Mouse (Mus musculus): ENCODE measurements around the gene Ddx17. TPM values are rescaled to one million over a fixed set of nuclear protein-coding genes. Genes with fewer than 3 reads are reported as not detected.

Gene Ddx17
- polyA plus RNA-seq, 1 experiment from 2014 or later, result 38.6 TPM

DNA sequence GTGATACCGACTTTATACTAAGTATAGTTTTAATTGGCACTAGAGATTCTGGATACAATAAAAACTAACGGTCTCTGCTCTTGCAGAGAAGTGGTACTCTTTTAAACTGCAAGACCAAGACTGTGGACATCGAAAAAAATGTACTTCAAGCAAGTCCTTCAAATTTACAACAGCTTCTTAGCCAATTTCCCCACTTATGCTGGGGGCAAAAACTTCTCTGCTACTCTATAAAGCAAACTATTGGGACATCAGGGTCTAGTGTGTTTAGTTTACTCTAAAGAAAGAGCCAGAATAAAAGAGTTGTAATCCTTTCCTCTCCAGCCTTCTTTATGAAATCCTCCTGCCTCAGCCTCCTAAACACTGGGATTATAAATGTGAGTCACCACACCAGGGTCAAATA, 2.6 kb downstream of the Ddx17 start:
- 91% methylated on average over 3 of the region's 3 CpGs for WGBS
- no peak for TF ChIP-seq CTCF (IDR thresholded peaks at IDR 0.05; ENCODE audit: low read depth)
- Histone ChIP-seq H3K9ac (ENCODE audit: low read depth, low read length) (no peak overlapping the region), H3K9me3 (replicated peaks; ENCODE audit: low read length) (no peaks in the 10 kb centered on the region), H3K4me2 (ENCODE audit: low read length) (peak overlapping the region; percentile 67; the same call in 1 of the 2 replicates), H3K36me3 (ENCODE audit: insufficient read depth, low read length) (peaks cover 36% of the 10 kb centered on the region), H3K4me3 (replicated peaks; ENCODE audit: low read depth, low read length) (no peak overlapping the region), H3K27me3 (ENCODE audit: insufficient read depth, low read length) (no peaks in the 10 kb centered on the region), H3K4me1 (replicated peaks; ENCODE audit: insufficient read depth, low read length) (no peaks in the 10 kb centered on the region; the same call in 1 of the 2 replicates), H3K27ac (no peak overlapping the region)
- DNase-seq (ENCODE audit: low spot score), result no peak
- ATAC-seq (replicated peaks; ENCODE audit: low FRiP score, low read depth), result no peak

GRCm38 (mm10) chr15:79533796-79534195, 12.7 kb downstream of the Ddx17 start:
- H3K4me2 ChIP-seq (ENCODE audit: low read length), result no peak overlapping the region
- H3K9ac ChIP-seq (ENCODE audit: low read depth, low read length), result no peak overlapping the region
- H3K4me3 ChIP-seq (replicated peaks; ENCODE audit: low read depth, low read length), result no peak overlapping the region
- ATAC-seq (replicated peaks; ENCODE audit: low FRiP score, low read depth) (no peak), DNase-seq (ENCODE audit: low spot score) (no peak)
- no peaks in the 10 kb centered on the region for H3K27me3 ChIP-seq (ENCODE audit: insufficient read depth, low read length)
- peaks cover 95% of the 10 kb centered on the region for H3K36me3 ChIP-seq (ENCODE audit: insufficient read depth, low read length)
- H3K9me3 ChIP-seq (replicated peaks; ENCODE audit: low read length), result no peaks in the 10 kb centered on the region
- 70% methylated on average over 3 of the region's 3 CpGs for WGBS
- no peak for TF ChIP-seq CTCF (IDR thresholded peaks at IDR 0.05; ENCODE audit: low read depth)
- no peak overlapping the region for H3K27ac ChIP-seq
- H3K4me1 ChIP-seq (replicated peaks; ENCODE audit: insufficient read depth, low read length), result no peaks in the 10 kb centered on the region; the same call in 1 of the 2 replicates

DNA sequence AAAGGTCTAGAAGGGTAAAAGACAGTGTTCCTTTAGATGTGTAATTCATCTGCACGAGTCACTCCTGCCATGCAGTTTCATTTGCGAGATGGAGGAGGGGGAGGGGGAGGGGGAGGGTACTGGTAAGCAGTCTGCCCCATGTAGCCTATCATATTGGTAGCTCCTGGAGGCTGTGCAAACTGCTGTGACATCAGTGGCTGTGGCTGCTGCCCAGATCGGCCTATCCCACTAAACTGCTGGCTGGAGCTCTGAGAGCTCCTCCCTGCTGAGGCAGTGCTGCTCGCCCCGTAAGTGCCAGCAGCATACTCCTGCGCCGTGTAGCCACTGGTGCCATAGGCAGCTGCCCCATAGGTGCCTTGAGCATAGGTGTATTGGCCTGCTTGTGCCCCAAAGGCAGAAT, 16.6 kb downstream of the Ddx17 start:
- H3K9me3 ChIP-seq (replicated peaks; ENCODE audit: low read length), result no peaks in the 10 kb centered on the region
- H3K4me3 ChIP-seq (replicated peaks; ENCODE audit: low read depth, low read length), result no peak overlapping the region
- TF ChIP-seq CTCF (IDR thresholded peaks at IDR 0.05; ENCODE audit: low read depth), result no peak
- DNase-seq (ENCODE audit: low spot score), result no peak
- H3K4me1 ChIP-seq (replicated peaks; ENCODE audit: insufficient read depth, low read length), result no peaks in the 10 kb centered on the region; the same call in 1 of the 2 replicates
- no peak overlapping the region for H3K9ac ChIP-seq (ENCODE audit: low read depth, low read length)
- no peaks in the 10 kb centered on the region for H3K27me3 ChIP-seq (ENCODE audit: insufficient read depth, low read length)
- no peak overlapping the region for H3K27ac ChIP-seq
- peaks cover 75% of the 10 kb centered on the region for H3K36me3 ChIP-seq (ENCODE audit: insufficient read depth, low read length)
- H3K4me2 ChIP-seq (ENCODE audit: low read length), result no peak overlapping the region
- no peak; the same call in 1 of the 2 replicates for ATAC-seq (replicated peaks; ENCODE audit: low FRiP score, low read depth)
- 65% methylated on average over 7 of the region's 7 CpGs for WGBS

DNA sequence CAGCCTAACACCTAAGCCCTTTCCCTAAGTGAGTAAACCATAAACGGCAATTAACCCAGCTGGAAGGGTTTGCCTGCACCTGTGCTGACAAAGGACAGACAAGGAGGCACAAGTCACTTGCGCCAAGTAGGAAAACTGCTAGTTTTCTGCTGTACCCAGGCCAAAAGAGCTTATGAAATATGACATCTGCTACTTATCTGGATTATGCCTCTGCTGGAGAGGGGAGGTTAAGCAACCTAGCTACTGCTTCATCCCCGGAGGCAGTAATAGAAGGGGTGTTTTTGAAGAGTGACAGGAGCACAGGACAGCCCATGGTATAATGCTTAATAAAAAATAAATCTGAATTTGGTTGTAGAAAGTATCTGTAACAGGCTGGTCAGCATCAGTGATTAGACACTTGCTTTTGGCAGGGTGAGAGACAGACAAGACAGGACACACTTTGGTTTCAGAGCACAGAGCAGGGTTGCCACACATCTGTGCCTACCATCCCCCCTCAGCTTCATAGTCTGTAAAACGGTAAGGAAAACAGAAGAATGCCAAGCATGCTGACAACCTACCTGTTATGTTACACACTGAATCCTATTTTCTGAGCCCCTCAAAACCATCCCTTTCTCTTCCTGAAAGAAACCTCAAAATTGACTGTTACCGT, 18.4 kb downstream of the Ddx17 start:
- no peaks in the 10 kb centered on the region; the same call in 1 of the 2 replicates for H3K4me1 ChIP-seq (replicated peaks; ENCODE audit: insufficient read depth, low read length)
- H3K4me2 ChIP-seq (ENCODE audit: low read length), result no peak overlapping the region
- no peaks in the 10 kb centered on the region for H3K27me3 ChIP-seq (ENCODE audit: insufficient read depth, low read length)
- ATAC-seq (replicated peaks; ENCODE audit: low FRiP score, low read depth) (no peak), DNase-seq (ENCODE audit: low spot score) (no peak)
- TF ChIP-seq CTCF (IDR thresholded peaks at IDR 0.05; ENCODE audit: low read depth), result no peak
- H3K27ac ChIP-seq, result 0 out of 2 replicates have a peak overlapping the region, but pooled peaks have one; percentile 56
- H3K9me3 ChIP-seq (replicated peaks; ENCODE audit: low read length), result no peaks in the 10 kb centered on the region
- H3K9ac ChIP-seq (ENCODE audit: low read depth, low read length), result no peak overlapping the region
- H3K36me3 ChIP-seq (ENCODE audit: insufficient read depth, low read length), result peaks cover 57% of the 10 kb centered on the region
- 64% methylated on average over 5 of the region's 5 CpGs for WGBS
- no peak overlapping the region for H3K4me3 ChIP-seq (replicated peaks; ENCODE audit: low read depth, low read length)

DNA sequence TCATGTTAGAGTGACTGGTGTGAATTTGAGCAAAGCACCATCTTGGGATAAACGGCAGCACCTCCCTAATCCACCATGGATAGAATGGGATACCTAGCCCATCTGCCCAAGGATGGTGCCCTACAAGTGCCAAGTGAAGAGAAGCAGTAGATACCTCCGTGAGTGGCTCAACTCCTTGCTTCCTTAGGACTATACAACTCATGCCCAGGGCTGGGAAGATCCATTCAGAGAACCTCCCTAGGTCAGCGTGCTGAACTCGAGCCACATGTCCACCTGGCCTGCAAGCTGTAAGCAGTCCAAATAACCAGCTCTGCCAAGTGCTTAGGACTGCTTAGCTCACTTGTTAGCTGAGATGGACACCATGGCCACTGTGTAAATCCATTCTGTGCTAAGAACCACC, 19.3 kb downstream of the Ddx17 start:
- no peaks in the 10 kb centered on the region for H3K27me3 ChIP-seq (ENCODE audit: insufficient read depth, low read length)
- 74% methylated on average over 4 of the region's 4 CpGs for WGBS
- H3K4me3 ChIP-seq (replicated peaks; ENCODE audit: low read depth, low read length), result no peak overlapping the region
- H3K36me3 ChIP-seq (ENCODE audit: insufficient read depth, low read length), result peaks cover 49% of the 10 kb centered on the region
- 0 out of 2 replicates have a peak overlapping the region, but pooled peaks have one; percentile 8 for H3K27ac ChIP-seq
- H3K9me3 ChIP-seq (replicated peaks; ENCODE audit: low read length), result no peaks in the 10 kb centered on the region
- H3K4me1 ChIP-seq (replicated peaks; ENCODE audit: insufficient read depth, low read length), result no peaks in the 10 kb centered on the region; the same call in 1 of the 2 replicates
- ATAC-seq (replicated peaks; ENCODE audit: low FRiP score, low read depth) (0 out of 2 replicates have a peak, but pooled peaks have one; percentile 5), DNase-seq (ENCODE audit: low spot score) (no peak)
- no peak overlapping the region for H3K9ac ChIP-seq (ENCODE audit: low read depth, low read length)
- no peak overlapping the region for H3K4me2 ChIP-seq (ENCODE audit: low read length)
- no peak for TF ChIP-seq CTCF (IDR thresholded peaks at IDR 0.05; ENCODE audit: low read depth)

GRCm38 (mm10) chr15:79525979-79526768, 20.4 kb downstream of the Ddx17 start:
- no peak for DNase-seq (ENCODE audit: low spot score)

More at GRCm38 (mm10) chr15:79525979-79526768, 20.4 kb downstream of the Ddx17 start:
- no peak for TF ChIP-seq CTCF (IDR thresholded peaks at IDR 0.05; ENCODE audit: low read depth)
- Histone ChIP-seq H3K27me3 (ENCODE audit: insufficient read depth, low read length) (no peaks in the 10 kb centered on the region), H3K9me3 (replicated peaks; ENCODE audit: low read length) (no peaks in the 10 kb centered on the region), H3K4me2 (ENCODE audit: low read length) (no peak overlapping the region), H3K9ac (ENCODE audit: low read depth, low read length) (no peak overlapping the region), H3K36me3 (ENCODE audit: insufficient read depth, low read length) (peaks cover 39% of the 10 kb centered on the region), H3K4me1 (replicated peaks; ENCODE audit: insufficient read depth, low read length) (no peaks in the 10 kb centered on the region; the same call in 1 of the 2 replicates), H3K4me3 (replicated peaks; ENCODE audit: low read depth, low read length) (no peak overlapping the region), H3K27ac (0 out of 2 replicates have a peak overlapping the region, but pooled peaks have one; percentile 19)
- WGBS, result 59% methylated on average over 9 of the region's 9 CpGs
- ATAC-seq (replicated peaks; ENCODE audit: low FRiP score, low read depth), result no peak
